Mouse (Mus musculus): ENCODE data around the gene Gm8362.
"Not testable (repeated sequence)": the region's sequence is repeated elsewhere in the genome, so short reads cannot be mapped to it uniquely, and the experiment has no call there.

The Gm8362 gene

DNA sequence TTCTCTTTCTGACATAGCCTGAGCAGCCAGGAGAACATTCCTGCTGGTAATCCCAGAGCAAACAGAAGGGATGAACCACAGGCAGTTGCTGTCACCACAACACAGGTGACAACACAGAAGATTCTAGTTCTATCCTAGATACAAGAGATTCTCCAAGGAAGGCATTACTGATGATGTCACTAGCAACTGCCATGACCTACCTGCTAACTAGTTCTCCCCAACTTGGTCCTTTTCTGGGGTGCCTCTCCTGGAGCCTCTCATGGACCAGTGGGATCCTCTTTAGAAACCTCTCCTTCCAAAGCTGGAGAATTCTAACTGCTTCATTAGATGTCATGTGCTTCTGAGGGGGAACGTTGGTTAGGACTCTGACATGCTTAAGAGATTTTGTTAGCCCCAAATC lies at the start of gene Gm8362:
Gm8362 (minus strand) TSS at position 101 of the 400 bp plus-strand sequence.
- DNase-seq, result not testable (repeated sequence)

DNA sequence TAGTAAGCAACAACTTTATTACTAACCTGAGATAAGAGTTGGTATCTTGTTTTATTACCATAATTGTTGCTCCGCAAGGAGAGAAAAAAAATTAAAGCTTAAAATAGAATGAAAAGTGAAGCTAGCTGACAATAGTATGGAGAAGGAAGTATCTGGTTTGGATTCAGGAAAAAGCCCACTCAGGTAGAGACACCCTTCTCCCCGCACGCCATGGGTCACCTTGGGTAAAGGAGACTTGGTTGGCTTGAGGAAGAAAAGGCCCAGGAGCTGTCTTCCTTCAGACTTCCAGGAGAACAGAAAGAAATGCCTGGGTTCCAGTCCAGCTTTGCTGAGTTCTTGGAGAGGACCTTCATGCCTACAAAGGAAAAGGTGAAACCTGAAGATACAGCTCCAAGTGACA lies 49.1 kb upstream of the Gm8362 start:
- DNase-seq, result not testable (repeated sequence)

DNA sequence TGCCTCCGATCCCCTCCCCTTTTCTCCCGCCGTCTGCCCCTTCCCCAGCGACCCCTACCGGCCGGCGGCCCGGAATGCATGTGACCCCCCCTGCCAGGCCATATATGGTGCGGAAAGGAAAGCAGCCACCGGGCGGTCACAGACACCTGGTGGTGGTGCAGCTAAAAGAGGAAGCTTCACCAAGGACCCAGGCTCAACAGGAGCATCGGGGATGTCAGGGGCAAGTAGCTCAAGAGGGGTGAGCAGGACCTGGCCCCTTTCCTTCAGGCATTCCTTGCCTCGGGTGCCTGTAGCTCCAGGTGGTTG lies 17.0 kb downstream of the Gm8362 start:
- not testable (repeated sequence) for DNase-seq

DNA sequence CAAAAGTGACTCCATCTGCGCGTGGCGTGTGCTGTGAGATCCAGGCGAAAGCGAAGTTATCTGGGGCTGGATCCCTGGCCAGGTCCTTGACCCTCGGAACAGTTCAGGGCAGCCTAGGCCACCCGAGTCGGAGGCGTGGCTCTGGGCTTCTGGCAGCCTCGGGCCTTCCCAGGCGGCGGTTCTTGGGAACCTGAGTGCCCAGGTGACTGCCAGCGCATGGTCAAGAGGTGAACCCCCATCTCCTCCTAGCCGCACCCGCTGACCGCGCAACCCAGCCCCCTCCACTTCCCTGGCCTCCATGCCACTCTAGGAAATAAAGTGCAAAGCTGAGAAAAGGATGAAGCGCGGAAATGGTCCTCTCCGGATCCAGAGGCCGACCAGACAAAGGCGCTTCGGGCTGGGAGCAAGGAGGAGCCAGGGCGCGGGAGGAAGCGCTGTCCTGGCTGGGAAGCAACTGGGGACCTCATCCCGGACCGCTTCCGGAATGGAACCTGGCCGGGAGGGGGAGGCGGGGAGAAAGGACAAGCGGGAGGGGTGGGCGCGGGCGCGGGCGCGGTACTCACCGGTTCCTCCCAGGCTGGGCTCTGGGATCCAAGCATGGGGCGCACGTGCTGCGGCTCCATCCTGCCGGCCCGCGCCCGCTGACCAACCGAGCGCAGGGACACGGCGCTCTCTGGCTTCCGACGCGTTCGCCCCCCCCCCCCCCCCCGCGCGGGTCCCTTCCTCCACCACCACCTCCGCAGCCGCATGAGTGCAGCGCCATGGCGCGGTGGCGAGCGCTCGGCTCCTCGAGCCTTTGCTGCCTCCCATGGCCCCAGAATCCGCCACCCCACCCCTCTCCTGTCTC lies 17.6 kb downstream of the Gm8362 start:
- DNase-seq, result peak; percentile 3

GRCm38 (mm10) chr14:6742232-6742631 lies 32.0 kb downstream of the Gm8362 start, which contains the start of gene Gm3636:
Gm3636 (minus strand) TSS chr14:6742332.
- DNase-seq, result not testable (repeated sequence)

DNA sequence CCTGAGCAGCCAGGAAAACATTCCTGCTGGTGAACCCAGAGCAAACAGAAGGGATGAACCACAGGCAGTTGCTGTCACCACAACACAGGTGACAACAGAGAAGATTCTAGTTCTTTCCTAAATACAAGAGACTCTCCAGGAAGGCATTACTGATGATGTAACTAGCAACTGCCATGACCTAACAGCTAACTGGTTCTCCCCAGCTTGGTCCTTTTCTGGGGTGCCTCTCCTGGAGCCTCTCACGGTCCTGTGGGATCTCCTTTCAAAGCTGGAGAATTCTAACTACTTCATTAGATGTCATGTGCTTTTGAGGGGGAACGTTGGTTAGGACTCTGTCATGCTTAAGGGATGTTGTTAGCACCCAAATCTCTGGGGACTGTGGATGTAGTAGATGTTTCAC lies 54.1 kb downstream of the Gm8362 start, which contains the start of gene Gm8050:
Gm8050 (minus strand) TSS at position 101 of the 400 bp plus-strand sequence.
- DNase-seq, result not testable (repeated sequence)

Data from lung, postnatal 36 days (tissue).